Mouse (Mus musculus): ENCODE data around the gene Zfp451. TPM values are rescaled to one million over a fixed set of nuclear protein-coding genes. Genes with fewer than 3 reads are reported as not detected.
"Not testable (repeated sequence)": the region's sequence is repeated elsewhere in the genome, so short reads cannot be mapped to it uniquely, and the experiment has no call there.

Zfp451 gene
- polyA plus RNA-seq, 1 experiment from 2014 or later, result 51.4 TPM

DNA sequence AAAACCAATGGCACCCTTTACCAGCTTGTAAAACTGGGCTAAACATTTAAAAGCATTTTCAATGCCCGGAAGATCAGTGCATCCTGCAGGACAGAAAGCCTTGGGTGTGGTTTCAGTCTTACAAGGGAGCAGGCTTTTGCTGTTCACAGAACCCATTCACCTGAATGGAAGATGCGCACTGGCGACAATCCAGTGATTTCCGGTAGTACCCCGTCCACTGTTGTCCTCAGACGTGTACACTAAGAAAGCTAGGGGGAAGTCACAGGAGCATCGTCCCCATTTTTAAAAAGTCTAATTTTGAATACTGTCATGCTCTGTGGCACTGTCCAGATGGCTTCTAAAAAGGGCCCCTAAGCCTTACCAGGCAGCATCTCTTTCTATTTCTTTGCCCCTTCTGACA is 58.6 kb downstream of the Zfp451 start:
- Histone ChIP-seq H3K36me3 (peaks cover 7% of the 10 kb centered on the region), H3K27me3 (no peaks in the 10 kb centered on the region), H3K9me3 (replicated peaks) (no peaks in the 10 kb centered on the region), H3K4me1 (peaks cover 12% of the 10 kb centered on the region), H3K9ac (no peak overlapping the region), H3K4me3 (no peak overlapping the region), H3K27ac (no peak overlapping the region), H3K4me2 (replicated peaks) (peak overlapping the region; percentile 98; the same call in 1 of the 2 replicates)
- no peak for ATAC-seq (ENCODE audit: low FRiP score)
- 85% methylated on average over 7 of the region's 7 CpGs for WGBS

DNA sequence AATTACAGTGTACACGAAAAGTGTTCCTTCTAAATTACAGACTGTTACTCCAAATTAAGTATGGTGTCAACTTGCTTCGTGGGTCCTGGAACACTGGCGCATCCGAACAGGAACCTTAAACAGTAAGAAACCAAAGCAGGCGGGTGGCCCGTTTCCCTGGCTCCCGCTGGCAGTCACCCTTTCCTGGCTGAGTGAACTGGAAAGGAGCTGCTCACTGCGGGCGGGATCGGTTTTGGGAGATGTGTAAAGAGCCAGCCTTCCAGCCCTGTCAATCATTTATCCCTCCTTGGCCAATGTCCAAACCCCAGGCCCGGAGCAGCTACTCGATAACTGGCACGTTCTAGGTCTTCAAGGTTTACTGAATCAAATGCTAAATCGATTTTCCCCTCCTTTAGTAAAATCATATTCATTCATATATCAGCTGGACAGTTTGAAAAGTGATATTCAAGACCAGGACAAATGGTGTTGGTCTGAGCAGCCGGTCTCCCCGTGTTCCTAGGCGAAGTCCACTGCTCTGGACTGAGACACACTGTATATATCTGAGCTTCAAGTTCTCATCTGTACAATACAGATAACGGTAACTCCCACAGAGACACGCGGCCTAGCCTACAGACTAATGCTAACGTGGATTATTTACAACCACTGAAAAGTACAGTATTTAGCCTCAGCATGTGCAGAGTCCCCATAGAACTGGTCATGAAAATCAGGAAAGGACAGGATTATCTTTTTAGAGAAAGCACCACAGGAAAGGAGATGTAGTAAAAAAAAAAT is 59.2 kb downstream of the Zfp451 start:
- Histone ChIP-seq H3K27me3 (no peaks in the 10 kb centered on the region), H3K4me1 (peaks cover 12% of the 10 kb centered on the region), H3K4me3 (no peak overlapping the region), H3K27ac (no peak overlapping the region), H3K9me3 (replicated peaks) (no peaks in the 10 kb centered on the region), H3K4me2 (replicated peaks) (no peak overlapping the region), H3K9ac (no peak overlapping the region), H3K36me3 (peaks cover under 1% of the 10 kb centered on the region; the same call in 1 of the 2 replicates)
- ATAC-seq (ENCODE audit: low FRiP score), result no peak
- 85% methylated on average over 21 of the region's 21 CpGs for WGBS

DNA sequence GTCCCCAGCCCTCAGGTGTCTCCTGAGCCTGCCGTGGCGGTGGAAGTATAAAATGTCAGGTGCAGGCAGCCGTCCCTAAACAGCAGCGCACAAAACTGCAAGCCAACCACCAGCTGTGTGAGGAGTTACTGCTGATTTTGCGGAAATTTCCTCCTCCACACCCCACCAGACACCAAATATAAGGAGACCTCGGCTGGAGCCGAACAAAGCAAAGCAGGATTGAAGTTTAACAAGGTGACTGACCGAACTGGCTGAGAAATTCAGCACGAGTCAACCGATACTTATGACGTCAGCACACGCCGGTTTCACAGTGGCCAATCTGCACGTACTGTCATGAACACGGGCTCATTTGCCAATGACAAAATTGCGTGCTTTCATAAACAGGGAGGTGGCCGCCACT is 60.3 kb downstream of the Zfp451 start:
- H3K4me3 ChIP-seq, result no peak overlapping the region
- H3K4me2 ChIP-seq (replicated peaks), result no peak overlapping the region
- H3K4me1 ChIP-seq, result peaks cover 12% of the 10 kb centered on the region
- no peaks in the 10 kb centered on the region for H3K36me3 ChIP-seq
- no peaks in the 10 kb centered on the region for H3K27me3 ChIP-seq
- ATAC-seq (ENCODE audit: low FRiP score), result no peak
- no peaks in the 10 kb centered on the region for H3K9me3 ChIP-seq (replicated peaks)
- no peak overlapping the region for H3K9ac ChIP-seq
- 91% methylated on average over 17 of the region's 17 CpGs for WGBS
- H3K27ac ChIP-seq, result no peak overlapping the region

- H3K4me2 ChIP-seq (replicated peaks), result no peak overlapping the region
- peak; percentile 54 for ATAC-seq (ENCODE audit: low FRiP score)
- whole genome bisulfite sequencing, result 83% methylated on average over 10 of the region's 10 CpGs
Measured at GRCm38 (mm10) chr1:33751283-33751682, 63.1 kb downstream of the Zfp451 start.

DNA sequence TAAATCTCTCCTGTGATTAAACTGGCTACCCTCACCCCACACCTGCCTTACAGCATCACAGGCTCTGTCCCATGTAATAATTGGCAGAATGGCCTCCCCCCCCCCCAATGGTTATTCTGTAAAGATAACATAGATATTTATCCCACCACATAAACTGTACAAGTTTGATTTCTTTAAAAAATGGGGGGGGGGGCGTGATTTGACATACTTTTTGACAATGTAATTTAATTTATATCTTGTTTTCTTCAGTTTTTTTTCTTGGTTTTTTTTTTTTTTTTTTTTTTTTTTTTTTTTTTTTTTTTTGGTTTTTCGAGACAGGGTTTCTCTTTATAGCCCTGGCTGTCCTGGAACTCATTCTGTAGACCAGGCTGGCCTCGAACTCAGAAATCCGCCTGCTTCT is 64.7 kb downstream of the Zfp451 start:
- not testable (repeated sequence) for H3K4me3 ChIP-seq; H3K9me3 ChIP-seq (replicated peaks); ATAC-seq (ENCODE audit: low FRiP score); H3K27ac ChIP-seq; H3K27me3 ChIP-seq; H3K4me1 ChIP-seq; H3K36me3 ChIP-seq; H3K4me2 ChIP-seq (replicated peaks); H3K9ac ChIP-seq
- WGBS, result 91% methylated on average over 3 of the region's 4 CpGs

More at GRCm38 (mm10) chr1:33751283-33751682, 63.1 kb downstream of the Zfp451 start:
- no peaks in the 10 kb centered on the region for H3K27me3 ChIP-seq
- no peak overlapping the region for H3K27ac ChIP-seq
- no peaks in the 10 kb centered on the region for H3K4me1 ChIP-seq
- H3K9ac ChIP-seq, result no peak overlapping the region
- H3K4me3 ChIP-seq, result no peak overlapping the region
- no peaks in the 10 kb centered on the region for H3K36me3 ChIP-seq
- H3K9me3 ChIP-seq (replicated peaks), result no peaks in the 10 kb centered on the region

DNA sequence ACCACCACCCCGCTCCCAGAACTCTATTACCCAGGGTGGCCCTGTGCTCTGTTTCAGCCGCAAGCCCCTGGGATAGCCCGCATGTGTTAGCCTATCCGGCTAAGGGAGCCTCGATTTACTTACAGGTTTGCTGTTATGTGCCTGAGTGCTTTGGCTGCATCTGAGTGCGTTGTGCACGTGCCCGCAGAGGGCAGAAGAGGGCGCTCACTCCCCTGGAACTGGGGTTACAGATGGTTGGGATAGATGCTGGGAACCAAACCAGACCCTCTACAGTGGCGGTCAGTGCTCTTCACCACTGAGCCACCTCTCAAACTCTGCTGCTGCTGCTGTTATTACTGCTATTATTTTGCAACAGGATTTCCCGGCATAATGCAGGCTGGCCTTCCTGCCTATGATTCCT is 65.3 kb downstream of the Zfp451 start:
- no peak for ATAC-seq (ENCODE audit: low FRiP score)
- WGBS, result 96% methylated on average over 11 of the region's 11 CpGs
- H3K27ac ChIP-seq, result no peak overlapping the region
- H3K36me3 ChIP-seq, result no peaks in the 10 kb centered on the region
- no peak overlapping the region for H3K4me2 ChIP-seq (replicated peaks)
- no peaks in the 10 kb centered on the region for H3K4me1 ChIP-seq
- H3K9ac ChIP-seq, result no peak overlapping the region
- H3K4me3 ChIP-seq, result no peak overlapping the region
- no peaks in the 10 kb centered on the region for H3K9me3 ChIP-seq (replicated peaks)
- no peaks in the 10 kb centered on the region for H3K27me3 ChIP-seq

- no peaks in the 10 kb centered on the region for H3K27me3 ChIP-seq
- ATAC-seq (ENCODE audit: low FRiP score), result no peak
- H3K27ac ChIP-seq, result no peak overlapping the region
- no peak overlapping the region for H3K4me3 ChIP-seq
- 94% methylated on average over 4 of the region's 4 CpGs for WGBS
- H3K9me3 ChIP-seq (replicated peaks), result no peaks in the 10 kb centered on the region
- no peak overlapping the region for H3K9ac ChIP-seq
- no peaks in the 10 kb centered on the region for H3K4me1 ChIP-seq
- H3K4me2 ChIP-seq (replicated peaks), result no peak overlapping the region
- H3K36me3 ChIP-seq, result peaks cover 9% of the 10 kb centered on the region; the same call in 1 of the 2 replicates
Measured at GRCm38 (mm10) chr1:33745901-33746300, 68.5 kb downstream of the Zfp451 start.

DNA sequence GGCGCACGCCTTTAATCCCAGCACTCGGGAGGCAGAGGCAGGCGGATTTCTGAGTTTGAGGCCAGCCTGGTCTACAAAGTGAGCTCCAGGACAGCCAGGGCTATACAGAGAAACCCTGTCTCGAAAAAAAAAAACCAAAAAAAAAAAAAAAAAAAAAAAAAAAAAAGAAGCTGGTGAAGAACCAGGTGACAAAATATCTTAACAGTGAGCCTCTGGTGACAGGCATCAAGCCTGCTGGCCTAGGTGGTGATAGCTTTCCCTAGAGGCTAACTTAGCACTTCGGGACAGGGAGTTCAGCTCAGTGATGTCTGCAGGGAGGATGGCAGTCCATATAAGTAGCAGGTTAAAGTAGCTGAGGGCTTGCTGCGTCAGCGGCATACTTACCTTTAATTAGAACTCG is 69.6 kb downstream of the Zfp451 start:
- not testable (repeated sequence) for H3K4me1 ChIP-seq; H3K27me3 ChIP-seq; H3K4me3 ChIP-seq; H3K9me3 ChIP-seq (replicated peaks); ATAC-seq (ENCODE audit: low FRiP score); H3K4me2 ChIP-seq (replicated peaks); H3K27ac ChIP-seq; H3K9ac ChIP-seq
- H3K36me3 ChIP-seq, result peaks cover 18% of the 10 kb centered on the region; the same call in 1 of the 2 replicates
- 98% methylated on average over 8 of the region's 9 CpGs for WGBS

DNA sequence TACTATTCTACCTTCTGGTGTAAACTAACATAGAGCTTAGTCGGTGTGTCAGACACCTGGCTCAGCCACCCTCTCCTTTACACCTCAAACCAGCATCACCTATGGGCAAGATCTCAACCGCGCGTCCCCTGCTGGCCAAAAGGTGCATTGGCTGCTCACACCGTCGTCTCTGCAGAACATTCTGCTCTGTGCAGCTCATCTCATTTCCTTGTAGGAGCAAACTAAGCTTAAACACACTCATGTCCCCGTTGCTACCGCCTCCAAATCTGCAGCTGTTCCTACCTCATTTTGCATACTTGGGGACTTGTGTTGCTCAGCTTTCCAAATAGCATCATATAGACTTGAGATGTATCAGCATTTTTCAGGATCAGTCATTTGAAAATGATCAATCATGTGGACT is 71.5 kb downstream of the Zfp451 start:
- Histone ChIP-seq H3K27me3 (no peaks in the 10 kb centered on the region), H3K9me3 (replicated peaks) (no peaks in the 10 kb centered on the region), H3K36me3 (peaks cover 27% of the 10 kb centered on the region), H3K4me2 (replicated peaks) (no peak overlapping the region), H3K4me3 (no peak overlapping the region), H3K27ac (no peak overlapping the region), H3K4me1 (no peaks in the 10 kb centered on the region), H3K9ac (no peak overlapping the region)
- no peak for ATAC-seq (ENCODE audit: low FRiP score)
- WGBS, result 17% methylated on average over 8 of the region's 8 CpGs

DNA sequence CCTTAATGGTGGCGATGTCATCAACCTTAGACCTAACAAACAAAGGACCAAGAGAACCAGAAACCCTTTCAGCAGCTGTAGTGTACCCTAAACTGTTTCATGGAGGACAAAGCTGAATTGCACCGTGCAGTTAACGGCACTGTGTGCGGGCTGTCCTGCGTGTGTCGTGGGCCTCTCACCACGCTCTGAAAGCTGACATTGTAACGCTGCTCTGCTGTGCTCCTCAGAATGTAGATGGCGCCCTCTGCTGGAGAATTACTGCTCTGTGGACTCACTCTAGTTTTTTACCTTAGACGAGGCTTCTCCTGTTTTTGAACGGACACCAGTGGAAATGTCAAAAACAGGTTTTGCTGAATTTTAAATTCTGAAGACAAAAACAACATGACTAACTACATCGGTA is 75.1 kb downstream of the Zfp451 start:
- H3K9ac ChIP-seq, result no peak overlapping the region
- ATAC-seq (ENCODE audit: low FRiP score), result peak; percentile 90
- no peak overlapping the region for H3K4me3 ChIP-seq
- no peak overlapping the region for H3K27ac ChIP-seq
- 37% methylated on average over 12 of the region's 12 CpGs for WGBS
- no peaks in the 10 kb centered on the region for H3K4me1 ChIP-seq
- H3K27me3 ChIP-seq, result no peaks in the 10 kb centered on the region
- H3K36me3 ChIP-seq, result peaks cover 58% of the 10 kb centered on the region
- H3K4me2 ChIP-seq (replicated peaks), result no peak overlapping the region
- H3K9me3 ChIP-seq (replicated peaks), result no peaks in the 10 kb centered on the region

- Histone ChIP-seq H3K36me3 (peaks cover 58% of the 10 kb centered on the region), H3K27me3 (no peaks in the 10 kb centered on the region), H3K4me2 (replicated peaks) (no peak overlapping the region), H3K9ac (no peak overlapping the region), H3K4me1 (no peaks in the 10 kb centered on the region), H3K27ac (no peak overlapping the region), H3K9me3 (replicated peaks) (no peaks in the 10 kb centered on the region), H3K4me3 (no peak overlapping the region)
- WGBS, result 89% methylated on average over 11 of the region's 11 CpGs
- peak; percentile 12; the same call in 1 of the 2 replicates for ATAC-seq (ENCODE audit: low FRiP score)
Measured at GRCm38 (mm10) chr1:33738681-33739278, 75.6 kb downstream of the Zfp451 start.

DNA sequence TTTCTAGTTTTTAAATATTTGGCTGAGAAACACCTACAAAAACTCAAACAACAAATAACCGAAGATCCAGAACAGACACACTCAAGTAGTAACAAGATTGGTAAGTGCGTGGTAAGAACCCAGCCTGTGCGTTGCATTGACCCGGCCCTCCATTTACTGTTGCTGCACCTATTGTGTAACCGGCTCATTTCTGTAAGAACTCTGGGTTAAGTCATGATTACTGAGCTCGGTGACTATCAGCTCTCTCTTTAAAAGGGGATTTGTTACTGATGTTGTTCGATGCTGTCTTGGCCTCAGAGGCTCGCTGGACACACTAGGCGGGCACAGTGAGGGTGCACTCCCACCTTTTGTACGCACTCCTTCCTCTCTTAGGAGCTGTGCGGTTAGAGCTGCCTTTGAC is 76.1 kb downstream of the Zfp451 start:
- peaks cover 63% of the 10 kb centered on the region for H3K36me3 ChIP-seq
- H3K4me1 ChIP-seq, result no peaks in the 10 kb centered on the region
- H3K4me2 ChIP-seq (replicated peaks), result no peak overlapping the region
- no peak overlapping the region for H3K4me3 ChIP-seq
- no peak overlapping the region for H3K9ac ChIP-seq
- H3K27ac ChIP-seq, result no peak overlapping the region
- WGBS, result 91% methylated on average over 11 of the region's 11 CpGs
- no peaks in the 10 kb centered on the region for H3K9me3 ChIP-seq (replicated peaks)
- no peak for ATAC-seq (ENCODE audit: low FRiP score)
- no peaks in the 10 kb centered on the region for H3K27me3 ChIP-seq
